Mouse (Mus musculus): ENCODE results near the gene Mark3.
"Not testable (repeated sequence)": the region's sequence is repeated elsewhere in the genome, so short reads cannot be mapped to it uniquely, and the experiment has no call there.

Gene Mark3

GRCm38 (mm10) chr12:111652953-111653352, 78.6 kb downstream of the Mark3 start:
- no peak for DNase-seq (ENCODE audit: low spot score)

- peak; percentile 78 for DNase-seq (ENCODE audit: low spot score)
Observed at GRCm38 (mm10) chr12:111653434-111653833, 79.1 kb downstream of the Mark3 start.

- no peak for DNase-seq (ENCODE audit: low spot score)
Observed at GRCm38 (mm10) chr12:111655695-111656094, 81.4 kb downstream of the Mark3 start.

GRCm38 (mm10) chr12:111659331-111659730, 85.0 kb downstream of the Mark3 start:
- DNase-seq (ENCODE audit: low spot score) = no peak

- DNase-seq (ENCODE audit: low spot score) = no peak
Observed at GRCm38 (mm10) chr12:111660628-111661027, 86.3 kb downstream of the Mark3 start.

- not testable (repeated sequence) for DNase-seq (ENCODE audit: low spot score)
Observed at GRCm38 (mm10) chr12:111661554-111661953, 87.2 kb downstream of the Mark3 start.

- no peak for DNase-seq (ENCODE audit: low spot score)
Observed at GRCm38 (mm10) chr12:111663228-111664143, 89.2 kb downstream of the Mark3 start.

- no peak for DNase-seq (ENCODE audit: low spot score)
Observed at GRCm38 (mm10) chr12:111664144-111664634, 89.9 kb downstream of the Mark3 start.

- DNase-seq (ENCODE audit: low spot score) = no peak
Observed at GRCm38 (mm10) chr12:111665041-111665880, 90.9 kb downstream of the Mark3 start.

GRCm38 (mm10) chr12:111666380-111666779, 92.1 kb downstream of the Mark3 start:
- no peak for DNase-seq (ENCODE audit: low spot score)

- DNase-seq (ENCODE audit: low spot score) = no peak
Observed at GRCm38 (mm10) chr12:111667421-111667820, 93.1 kb downstream of the Mark3 start.

- peak; percentile 97 for DNase-seq (ENCODE audit: low spot score)
Observed at GRCm38 (mm10) chr12:111668457-111668912, 94.2 kb downstream of the Mark3 start.

GRCm38 (mm10) chr12:111669000-111669788, 94.9 kb downstream of the Mark3 start:
- DNase-seq (ENCODE audit: low spot score) = no peak

GRCm38 (mm10) chr12:111669961-111670360, 95.6 kb downstream of the Mark3 start:
- DNase-seq (ENCODE audit: low spot score) = no peak

- no peak for DNase-seq (ENCODE audit: low spot score)
Observed at GRCm38 (mm10) chr12:111670371-111670971, 96.1 kb downstream of the Mark3 start.

GRCm38 (mm10) chr12:111670976-111671375, 96.7 kb downstream of the Mark3 start:
- no peak for DNase-seq (ENCODE audit: low spot score)

GRCm38 (mm10) chr12:111671431-111671902, 97.1 kb downstream of the Mark3 start:
- DNase-seq (ENCODE audit: low spot score) = peak; percentile 79

GRCm38 (mm10) chr12:111672176-111672575, 97.9 kb downstream of the Mark3 start, which contains the start of gene Ckb:
Ckb (minus strand) TSS chr12:111672338.
- DNase-seq (ENCODE audit: low spot score) = peak; percentile 92

GRCm38 (mm10) chr12:111672581-111672980, 98.3 kb downstream of the Mark3 start:
- DNase-seq (ENCODE audit: low spot score) = no peak

GRCm38 (mm10) chr12:111674850-111675486, 100.6 kb downstream of the Mark3 start:
- peak; percentile 3 for DNase-seq (ENCODE audit: low spot score)
